Mouse (Mus musculus): ENCODE results near the gene 4931406P16Rik.
"Not testable (repeated sequence)": the region's sequence is repeated elsewhere in the genome, so short reads cannot be mapped to it uniquely, and the experiment has no call there.

The 4931406P16Rik gene

DNA sequence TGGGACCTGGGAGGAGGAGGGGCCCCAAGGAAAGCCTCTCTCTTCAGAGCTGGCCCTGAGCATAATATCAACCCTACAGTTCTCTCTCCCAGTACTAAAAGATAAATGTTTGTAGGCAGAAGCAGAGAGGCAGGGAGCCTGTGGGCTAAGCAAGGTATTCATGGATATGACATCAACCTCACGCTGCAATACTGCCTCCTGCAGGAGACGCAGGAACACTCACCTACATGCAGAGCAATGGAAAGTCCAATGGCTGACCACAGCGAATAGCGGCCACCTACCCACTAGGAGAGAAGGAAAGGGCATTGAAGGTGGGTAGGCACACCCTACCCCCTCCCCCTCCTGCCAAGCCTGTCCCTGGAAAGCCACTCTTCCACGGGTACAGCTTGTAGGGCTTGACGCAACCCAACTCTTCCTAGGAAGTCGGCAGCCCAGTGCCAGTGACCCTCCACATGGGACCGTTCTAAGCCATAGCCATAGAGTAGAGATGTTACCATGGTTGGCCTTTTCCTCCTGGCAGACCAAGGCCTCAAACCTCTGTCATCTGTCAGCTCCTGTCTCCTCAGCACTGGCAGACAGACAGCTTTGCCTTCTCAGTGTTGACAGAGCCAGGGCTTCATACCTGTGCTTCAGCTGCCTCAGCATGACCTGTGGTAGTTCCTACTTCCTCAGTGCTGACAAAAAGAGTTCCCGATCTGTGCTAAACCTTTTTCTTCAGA lies 105.2 kb downstream of the 4931406P16Rik start:
- no peak for DNase-seq (ENCODE audit: low spot score)

DNA sequence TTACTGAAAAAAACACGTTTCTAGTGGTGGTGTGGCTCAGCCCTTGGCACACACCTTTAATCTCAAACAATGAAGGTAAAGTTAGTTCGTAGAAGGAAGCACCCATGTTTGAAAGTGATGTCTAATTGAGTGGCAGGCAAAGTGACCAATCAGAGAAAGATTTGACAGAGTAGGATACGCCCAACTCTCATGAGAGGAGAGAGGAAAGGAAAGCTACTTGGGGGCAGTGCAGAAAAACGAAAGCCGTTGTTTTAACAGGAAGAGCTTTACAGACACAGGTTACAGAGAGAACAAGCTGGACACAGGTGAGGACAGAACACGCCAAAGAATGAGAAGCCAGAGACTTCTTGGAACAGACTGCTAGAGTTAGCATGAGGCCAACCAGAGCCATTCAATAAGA lies 107.0 kb downstream of the 4931406P16Rik start:
- no peak for DNase-seq (ENCODE audit: low spot score)

DNA sequence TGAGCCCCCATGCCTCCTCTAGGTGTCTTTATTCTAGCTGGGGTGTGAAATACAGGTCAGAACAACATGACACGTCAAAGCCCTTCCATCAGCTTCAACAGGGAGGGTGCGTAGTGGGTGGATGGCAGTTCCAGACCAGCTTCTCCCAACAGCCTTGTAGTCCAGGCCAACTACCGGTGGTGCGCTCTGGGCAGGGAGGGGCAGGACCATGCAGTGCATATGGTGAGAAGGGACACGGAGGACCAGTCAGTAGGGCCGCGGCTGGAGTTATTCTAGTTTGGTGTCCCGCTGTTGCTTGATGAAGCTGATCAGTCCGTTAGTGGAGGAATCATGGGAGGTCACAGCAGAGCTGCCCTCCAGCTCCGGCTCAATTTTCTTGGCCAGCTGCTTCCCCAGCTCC lies 111.2 kb downstream of the 4931406P16Rik start:
- DNase-seq (ENCODE audit: low spot score) = not testable (repeated sequence)

DNA sequence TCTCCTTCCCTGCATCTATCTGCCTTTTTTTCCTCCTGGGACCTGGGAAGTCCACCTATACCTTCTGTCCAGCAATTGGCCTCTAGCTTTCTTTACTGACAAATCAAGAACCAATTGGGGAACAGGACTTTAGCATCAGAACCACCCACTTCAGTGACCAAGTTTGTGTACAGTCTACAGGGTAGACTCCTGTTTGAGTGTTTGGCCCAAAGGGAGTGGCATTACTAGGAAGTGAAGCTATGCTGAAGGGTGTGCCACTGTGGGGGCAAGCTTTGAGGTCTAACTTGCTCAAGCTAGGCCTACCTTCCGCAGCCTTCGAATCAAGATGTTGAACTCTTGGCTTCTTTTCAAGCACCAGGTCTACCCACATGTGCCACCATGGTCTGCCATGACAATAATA lies 112.5 kb downstream of the 4931406P16Rik start:
- no peak for DNase-seq (ENCODE audit: low spot score)

DNA sequence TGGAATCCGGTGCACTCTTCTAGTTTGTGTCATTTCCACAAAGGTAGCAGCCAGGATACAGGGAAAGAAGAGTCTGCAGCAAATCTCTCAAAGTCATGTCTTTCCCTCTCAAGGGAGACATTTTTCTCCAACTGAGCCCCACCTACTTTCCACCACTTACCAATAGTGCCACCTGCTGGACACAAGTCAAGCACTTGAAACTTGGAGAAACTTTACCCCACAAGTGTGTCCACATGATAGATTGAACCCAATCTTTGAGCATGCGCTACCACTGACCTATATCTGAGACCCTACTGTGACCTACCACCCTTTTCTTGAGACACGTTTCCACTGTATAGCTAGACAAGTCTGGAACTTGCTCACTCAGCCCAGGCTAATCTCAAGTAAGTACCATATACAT lies 115.0 kb downstream of the 4931406P16Rik start:
- DNase-seq (ENCODE audit: low spot score) = no peak

DNA sequence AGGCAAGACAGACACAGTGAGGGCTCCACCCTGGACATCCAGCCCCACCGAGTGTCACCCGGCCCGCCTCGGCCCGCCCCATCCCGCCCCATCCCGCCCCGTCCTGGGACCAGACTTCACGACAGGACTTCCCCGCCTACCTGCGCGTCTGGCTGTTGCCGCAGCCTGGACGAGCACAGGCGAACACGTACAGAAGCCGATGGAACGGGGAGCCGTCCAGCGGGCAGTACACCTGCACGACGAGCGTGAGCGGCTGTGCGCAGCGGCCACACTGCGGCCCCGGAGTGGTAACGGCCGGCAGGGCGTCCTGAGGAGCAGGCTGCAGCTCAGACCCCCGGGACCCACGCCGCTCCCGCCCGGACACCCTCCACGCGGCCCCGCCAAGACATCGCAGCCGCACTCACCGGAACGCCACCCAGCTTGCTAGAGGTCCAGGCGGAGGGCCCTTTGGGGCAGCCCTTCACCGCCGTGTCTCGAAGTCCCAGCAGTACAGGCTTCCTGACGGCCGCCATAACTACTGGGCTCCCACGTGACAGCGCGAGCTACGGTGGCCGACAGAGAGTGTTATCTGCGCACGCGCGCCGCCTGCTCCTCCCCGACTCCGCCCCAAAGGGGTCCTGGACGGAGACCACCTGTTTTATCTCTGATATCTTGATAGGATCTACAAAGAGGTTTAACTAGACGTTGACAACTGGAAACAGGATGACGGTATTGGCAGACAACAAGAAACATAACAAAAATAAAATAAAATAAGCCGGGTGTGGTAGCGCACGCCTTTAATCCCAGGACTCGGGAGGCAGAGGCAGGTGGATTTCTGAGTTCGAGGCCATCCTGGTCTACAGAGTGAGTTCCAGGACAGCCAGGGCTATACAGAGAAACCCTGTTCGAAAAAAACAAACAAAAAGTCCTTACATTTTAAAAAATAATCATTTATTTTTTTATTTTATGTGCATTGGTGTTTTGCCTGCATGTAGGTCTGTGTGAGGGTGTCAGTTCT lies 116.9 kb downstream of the 4931406P16Rik start, which contains the start of gene Pdcd2l:
Pdcd2l (minus strand) TSS at position 530 of the 997 bp plus-strand sequence.
- peak; percentile 89 for DNase-seq (ENCODE audit: low spot score)

DNA sequence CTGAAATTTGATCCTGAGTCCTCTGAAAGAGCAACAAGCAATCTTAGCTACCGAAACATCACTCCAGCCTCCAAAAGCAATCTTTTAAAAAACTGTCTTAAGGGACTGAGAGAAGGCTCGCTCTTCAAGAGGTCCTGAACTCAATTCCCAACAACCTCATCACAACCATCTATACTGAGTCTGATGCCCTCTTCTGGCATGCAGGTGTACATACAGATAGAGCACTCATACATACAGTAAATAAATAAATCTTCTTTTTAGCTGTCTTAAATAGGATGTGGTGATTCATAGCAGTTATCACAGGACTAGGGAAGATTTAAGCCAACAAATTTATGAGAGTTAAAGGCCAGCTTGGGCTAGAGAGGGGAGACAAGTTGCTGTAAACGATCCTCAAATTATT lies 117.7 kb downstream of the 4931406P16Rik start:
- no peak for DNase-seq (ENCODE audit: low spot score)

DNA sequence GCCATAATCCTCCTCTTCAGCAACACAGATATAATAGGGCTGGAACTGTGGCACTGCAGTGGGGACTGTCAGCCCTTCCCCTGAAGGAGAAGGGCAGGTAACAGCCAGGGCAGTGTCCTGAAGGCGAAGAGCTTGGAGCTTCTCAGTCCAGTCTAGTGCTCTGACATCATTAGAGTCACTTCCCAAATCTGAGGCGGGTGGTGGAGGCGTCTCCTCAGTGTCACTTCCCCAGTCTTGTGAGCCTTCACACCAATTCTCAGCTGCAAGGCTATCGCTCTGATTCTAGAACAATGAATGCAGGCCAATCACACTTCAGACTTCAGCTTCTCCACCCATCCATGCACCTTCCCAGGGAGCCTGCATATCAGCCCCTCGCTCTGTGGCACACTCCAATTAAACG lies 120.5 kb downstream of the 4931406P16Rik start:
- no peak for DNase-seq (ENCODE audit: low spot score)

DNA sequence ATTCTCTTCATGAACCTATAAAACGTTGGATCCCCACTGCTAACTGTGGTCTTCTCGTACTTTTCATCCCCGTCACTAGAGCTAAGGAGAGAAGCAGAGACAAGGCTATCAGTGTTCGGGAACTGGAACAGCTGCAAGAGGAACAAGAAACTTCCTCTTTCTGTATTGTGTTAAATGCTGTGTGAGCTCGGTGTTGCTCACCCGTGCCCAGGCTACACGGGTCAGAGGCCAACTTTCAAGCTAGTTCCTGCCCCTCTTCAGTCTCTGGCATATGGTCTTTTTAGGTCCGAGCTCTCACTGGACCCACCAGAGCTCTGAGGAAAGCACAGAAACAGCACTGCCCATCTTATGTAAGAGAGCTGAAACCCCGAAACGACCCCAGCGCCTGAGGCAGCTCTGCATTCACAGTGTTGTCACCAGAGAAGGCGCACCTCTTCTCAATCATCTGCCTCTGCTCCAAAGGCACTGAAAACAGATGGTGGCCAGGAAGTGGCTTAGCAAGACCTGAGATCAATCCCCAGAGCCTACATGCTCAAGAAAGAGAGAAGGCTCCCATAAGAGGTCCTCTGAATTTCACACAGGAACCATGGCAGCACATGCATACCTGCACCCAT lies 123.9 kb downstream of the 4931406P16Rik start:
- DNase-seq (ENCODE audit: low spot score) = no peak

Measured in ovary, postnatal 10 days (tissue).